Mouse (Mus musculus) E14TG2a.4 (cell line): ENCODE measurements at regions not wholly inside any gene's neighbourhood (a gene's known extent, or its start where the extent isn't known, plus 50 kb on each side); places are given as distances from the start of the nearest gene placed in this dataset.

Experiments used
- H3K27me3 ChIP-seq: 2 replicates; pipeline ENCODE4 v1.6.1; 2014; ENCODE audit warnings: low read length, control low read depth; ENCODE audit not compliant: insufficient read depth
- H3K36me3 ChIP-seq: 2 replicates; pipeline ENCODE4 v1.6.1; 2014; ENCODE audit warnings: low read length, control low read depth; ENCODE audit not compliant: insufficient read depth
- H3K4me1 ChIP-seq: replicated peaks from 2 replicates; pipeline ENCODE4 v1.6.1; 2014; ENCODE audit warnings: low read depth, low read length, control low read depth
- H3K4me3 ChIP-seq: replicated peaks from 2 replicates; pipeline ENCODE4 v1.5.1; 2014; ENCODE audit warnings: mild to moderate bottlenecking, low read length
- H3K9me3 ChIP-seq: 2 replicates; pipeline ENCODE4 v1.6.1; 2014; ENCODE audit warnings: low read length, control low read depth
- CTCF ChIP-seq: conservative IDR thresholded peaks from 2 replicates; pipeline ENCODE4 v1.5.1; 2014; ENCODE audit warnings: low read length
- NANOG ChIP-seq: IDR thresholded peaks from 2 replicates; pipeline ENCODE4 v1.6.1; 2014; ENCODE audit warnings: borderline replicate concordance, low read length, mixed read lengths
- POU5F1 ChIP-seq: IDR thresholded peaks from 2 replicates; pipeline ENCODE4 v1.6.1; 2014; ENCODE audit warnings: low read length, borderline replicate concordance

DNA sequence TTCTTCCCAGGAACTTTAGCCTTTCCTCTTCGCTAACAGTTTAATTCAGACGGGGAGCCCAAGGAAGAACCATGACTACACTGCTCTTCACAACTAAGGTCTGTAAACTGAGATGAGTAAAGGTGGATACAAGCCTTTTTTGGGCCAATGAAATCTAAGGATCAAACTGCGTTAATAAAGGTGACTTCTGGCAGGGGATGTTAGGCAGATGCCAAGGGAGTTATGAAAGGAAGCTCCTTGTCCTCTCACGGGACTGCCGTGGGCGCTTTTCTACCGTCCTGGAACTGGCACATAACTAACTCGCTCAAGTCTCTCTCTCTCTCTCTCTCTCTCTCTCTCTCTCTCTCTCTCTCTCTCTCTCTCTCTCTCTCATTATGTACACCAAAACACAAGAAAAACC lies 175.7 kb downstream of the Tm2d1 start:
- Histone ChIP-seq H3K4me3 (no peak overlapping the region), H3K36me3 (no peaks in the 10 kb centered on the region), H3K9me3 (no peaks in the 10 kb centered on the region), H3K4me1 (no peaks in the 10 kb centered on the region), H3K27me3 (no peaks in the 10 kb centered on the region)
- no peak for TF ChIP-seq POU5F1
- TF ChIP-seq CTCF: no peak
- TF ChIP-seq NANOG: no peak

DNA sequence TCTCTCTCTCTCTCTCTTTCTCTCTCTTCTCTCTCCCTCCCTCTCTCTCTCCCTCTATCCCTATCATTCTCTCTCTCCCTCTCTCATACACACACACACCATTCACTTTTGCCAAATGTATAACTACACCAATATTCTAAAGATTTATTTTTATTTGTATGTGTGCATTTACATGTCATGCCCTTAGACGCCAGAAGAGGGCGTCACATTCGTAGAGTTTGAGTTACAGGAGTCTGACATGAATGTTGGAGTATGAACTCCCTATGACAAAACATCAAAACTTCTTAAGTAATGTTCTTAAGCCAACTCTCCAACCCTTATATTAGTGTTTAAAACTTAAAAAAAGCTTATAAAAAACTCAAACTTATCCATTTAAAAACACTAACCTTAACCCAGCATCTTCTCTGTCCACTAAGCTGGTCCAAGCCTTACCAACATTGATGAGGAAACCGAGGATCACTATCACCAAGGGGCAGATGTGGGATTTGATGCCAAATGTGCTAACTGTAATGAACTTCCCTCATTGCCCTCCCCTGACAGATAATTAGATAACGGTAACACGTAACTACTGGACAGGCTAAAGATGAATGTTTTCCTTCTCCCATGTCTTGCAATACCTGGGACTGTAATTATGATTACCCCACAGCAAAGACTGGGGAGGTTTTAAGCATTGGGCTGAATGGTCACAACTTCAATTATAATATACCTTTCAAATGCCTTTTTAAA lies 176.7 kb downstream of the Tm2d1 start:
- no peaks in the 10 kb centered on the region for H3K36me3 ChIP-seq
- H3K4me3 ChIP-seq: no peak overlapping the region
- TF ChIP-seq POU5F1 (no peak), CTCF (peak; percentile 6; the same call in 1 of the 2 replicates)
- H3K9me3 ChIP-seq: no peaks in the 10 kb centered on the region
- H3K4me1 ChIP-seq: no peaks in the 10 kb centered on the region
- no peaks in the 10 kb centered on the region for H3K27me3 ChIP-seq

DNA sequence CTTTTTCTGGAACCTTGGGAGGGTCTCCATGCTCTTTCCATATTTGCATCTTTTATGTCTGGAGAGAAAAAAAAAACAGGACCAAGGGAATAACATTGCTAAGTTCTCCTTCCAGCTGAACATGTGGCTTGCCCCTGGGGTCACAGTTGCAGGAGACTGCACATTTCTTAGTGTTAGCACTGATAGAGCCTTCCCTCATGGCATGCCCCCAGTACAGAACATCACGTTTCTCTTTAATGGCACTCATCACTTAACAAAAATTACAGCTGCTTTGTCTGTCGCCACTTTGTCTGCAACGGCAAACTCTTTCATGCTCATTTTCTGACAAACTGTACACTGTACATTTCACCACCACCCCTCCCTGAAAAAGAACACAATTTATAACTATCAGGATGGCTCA lies 180.0 kb downstream of the Tm2d1 start:
- Histone ChIP-seq H3K9me3 (no peaks in the 10 kb centered on the region), H3K36me3 (no peaks in the 10 kb centered on the region), H3K27me3 (no peaks in the 10 kb centered on the region), H3K4me1 (no peaks in the 10 kb centered on the region), H3K4me3 (no peak overlapping the region)
- TF ChIP-seq CTCF: no peak
- no peak for TF ChIP-seq NANOG
- TF ChIP-seq POU5F1: no peak

DNA sequence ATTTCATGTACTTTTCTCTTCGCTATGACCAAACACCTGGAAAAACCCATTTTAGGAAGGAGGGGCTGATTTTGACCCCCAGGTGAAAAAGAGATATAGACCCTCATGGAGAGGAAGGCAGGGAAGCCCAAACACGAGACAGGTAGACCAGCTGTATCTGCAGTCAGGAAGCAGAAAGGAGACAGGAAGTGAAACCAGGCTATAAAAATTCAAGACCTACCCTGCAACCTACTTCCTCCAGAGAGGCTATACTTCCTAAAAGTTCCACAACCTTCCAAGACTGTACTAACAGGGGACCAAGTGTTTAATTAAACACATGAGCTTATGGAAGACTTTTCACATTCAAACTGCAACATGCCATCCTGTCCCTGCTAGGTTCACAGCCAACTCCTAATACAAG lies 180.9 kb downstream of the Tm2d1 start:
- no peak for TF ChIP-seq POU5F1
- TF ChIP-seq CTCF: no peak
- no peak for TF ChIP-seq NANOG
- Histone ChIP-seq H3K4me1 (no peaks in the 10 kb centered on the region), H3K4me3 (no peak overlapping the region), H3K36me3 (no peaks in the 10 kb centered on the region), H3K9me3 (no peaks in the 10 kb centered on the region), H3K27me3 (no peaks in the 10 kb centered on the region)

DNA sequence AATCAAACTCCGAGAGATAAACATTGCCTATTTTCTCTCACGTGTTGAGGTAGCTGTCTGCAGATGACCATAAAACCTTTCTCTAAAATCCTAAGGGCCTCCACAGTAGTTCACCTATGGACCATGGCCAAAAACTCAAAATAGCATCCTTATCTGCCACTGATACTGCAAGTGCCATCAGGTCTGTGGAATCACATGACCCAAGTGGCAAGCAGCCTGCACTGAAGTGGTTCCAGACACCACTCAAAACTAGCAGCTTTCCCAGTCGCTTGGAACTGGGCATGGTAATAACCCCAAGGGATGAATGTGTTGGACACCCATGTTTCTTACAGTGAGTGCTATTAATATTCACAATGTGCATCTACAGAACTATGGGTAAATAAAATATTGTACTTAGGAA lies 182.0 kb downstream of the Tm2d1 start:
- Histone ChIP-seq H3K4me3 (no peak overlapping the region), H3K36me3 (no peaks in the 10 kb centered on the region), H3K27me3 (no peaks in the 10 kb centered on the region), H3K9me3 (no peaks in the 10 kb centered on the region), H3K4me1 (no peaks in the 10 kb centered on the region)
- TF ChIP-seq NANOG (no peak), CTCF (no peak), POU5F1 (no peak)

DNA sequence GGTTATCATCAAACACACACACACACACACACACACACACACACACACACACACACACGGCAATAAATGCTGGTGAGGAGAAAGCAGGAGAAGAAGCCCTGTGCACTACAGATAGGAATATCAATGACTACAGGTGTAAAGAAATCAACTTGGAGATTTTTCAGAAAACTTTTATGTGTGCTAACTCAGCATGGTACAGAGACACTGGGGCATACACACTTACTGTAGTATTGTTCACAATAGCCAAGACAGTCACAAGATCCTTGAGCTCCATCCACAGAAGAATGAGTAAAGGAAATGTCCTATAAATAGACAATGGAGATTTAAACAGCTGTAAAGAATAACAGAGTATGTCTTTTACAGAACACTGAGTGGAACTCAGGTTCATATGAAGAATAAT lies 182.4 kb downstream of the Tm2d1 start:
- Histone ChIP-seq H3K36me3 (no peaks in the 10 kb centered on the region), H3K27me3 (no peaks in the 10 kb centered on the region), H3K4me1 (no peaks in the 10 kb centered on the region), H3K4me3 (no peak overlapping the region), H3K9me3 (peaks cover 3% of the 10 kb centered on the region; the same call in 1 of the 2 replicates)
- TF ChIP-seq NANOG: no peak

DNA sequence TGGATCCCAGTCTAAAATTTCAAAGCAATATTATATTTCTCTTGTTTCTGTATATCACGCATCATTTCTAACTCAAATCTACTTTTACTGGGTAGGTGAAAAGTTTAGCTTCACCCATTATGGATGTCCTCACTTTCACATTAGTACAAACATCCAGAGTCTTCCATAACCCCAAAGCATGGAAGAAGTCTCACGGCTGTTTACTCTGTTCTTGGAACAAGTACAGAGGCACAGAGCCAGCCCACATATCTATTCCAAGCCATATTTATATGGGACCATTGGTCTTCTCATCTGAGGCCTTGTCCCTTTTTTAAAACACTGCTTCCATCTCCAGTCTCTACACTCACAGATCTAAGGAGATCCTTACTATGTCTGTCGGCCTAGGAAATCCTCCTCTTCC lies 192.8 kb downstream of the Tm2d1 start:
- TF ChIP-seq CTCF (no peak), POU5F1 (no peak)

DNA sequence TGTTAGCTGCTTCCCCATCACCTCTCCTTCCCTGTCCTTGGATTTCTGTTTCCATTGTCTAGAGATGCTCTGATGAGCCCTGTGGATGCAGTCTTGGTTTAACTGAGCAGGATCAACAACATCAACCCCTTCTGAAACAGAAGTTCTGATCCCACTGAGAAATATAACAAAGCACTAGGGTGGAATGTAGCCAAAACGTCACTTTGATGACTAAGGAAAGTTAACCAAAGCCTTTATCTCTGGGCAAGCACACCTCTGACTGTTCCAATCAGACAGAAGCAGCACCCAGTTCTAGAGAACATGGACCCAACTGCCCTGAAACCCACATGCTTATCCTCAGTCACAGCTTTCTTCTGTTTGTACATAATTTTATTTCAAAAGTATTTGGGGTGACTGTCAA lies 193.2 kb downstream of the Tm2d1 start:
- TF ChIP-seq POU5F1 (no peak), CTCF (no peak), NANOG (no peak)
- no peaks in the 10 kb centered on the region for H3K36me3 ChIP-seq
- H3K27me3 ChIP-seq: no peaks in the 10 kb centered on the region
- H3K9me3 ChIP-seq: no peaks in the 10 kb centered on the region
- no peaks in the 10 kb centered on the region for H3K4me1 ChIP-seq
- no peak overlapping the region for H3K4me3 ChIP-seq

More for the DNA sequence above, 192.8 kb downstream of the Tm2d1 start:
- no peaks in the 10 kb centered on the region for H3K36me3 ChIP-seq
- no peaks in the 10 kb centered on the region for H3K4me1 ChIP-seq
- no peak overlapping the region for H3K4me3 ChIP-seq
- no peaks in the 10 kb centered on the region for H3K9me3 ChIP-seq
- no peaks in the 10 kb centered on the region for H3K27me3 ChIP-seq

DNA sequence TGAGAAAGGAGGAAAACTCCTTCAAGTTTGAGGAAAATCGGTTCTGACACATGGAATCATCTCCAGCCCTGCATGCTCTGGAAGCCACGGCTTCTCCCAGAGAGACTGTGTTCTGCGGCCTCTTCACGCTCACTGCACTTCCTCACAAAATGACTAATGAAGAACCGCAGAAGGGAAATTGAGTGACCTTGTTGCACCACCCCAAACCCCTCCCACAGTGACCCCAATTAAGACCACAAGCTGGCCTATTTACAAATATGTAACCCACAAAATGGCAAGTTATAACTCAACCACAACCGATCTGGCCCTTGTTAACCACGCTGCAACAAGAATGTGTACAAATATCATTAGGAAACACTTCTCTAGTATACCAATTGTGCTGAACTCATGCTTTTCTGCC lies 194.2 kb downstream of the Tm2d1 start:
- H3K4me1 ChIP-seq: no peaks in the 10 kb centered on the region
- no peak overlapping the region for H3K4me3 ChIP-seq
- H3K9me3 ChIP-seq: no peaks in the 10 kb centered on the region
- no peaks in the 10 kb centered on the region for H3K27me3 ChIP-seq
- TF ChIP-seq POU5F1 (no peak), NANOG (no peak), CTCF (no peak)
- no peaks in the 10 kb centered on the region for H3K36me3 ChIP-seq
